Mouse (Mus musculus): ENCODE measurements around the gene Gm3646.

Gm3646 gene

GRCm38 (mm10) chr1:39779111-39779980 lies 25.8 kb downstream of the Gm3646 start:
- no peak for DNase-seq (ENCODE audit: low spot score in 2 of 2)

- no peak for DNase-seq (ENCODE audit: low spot score in 2 of 2)
Measured at GRCm38 (mm10) chr1:39773991-39774729, 31.0 kb downstream of the Gm3646 start.

- peak in 1 of 2 experiments; percentile 15 for DNase-seq (ENCODE audit: low spot score in 2 of 2)
Measured at GRCm38 (mm10) chr1:39773551-39773950, 31.6 kb downstream of the Gm3646 start.

DNA sequence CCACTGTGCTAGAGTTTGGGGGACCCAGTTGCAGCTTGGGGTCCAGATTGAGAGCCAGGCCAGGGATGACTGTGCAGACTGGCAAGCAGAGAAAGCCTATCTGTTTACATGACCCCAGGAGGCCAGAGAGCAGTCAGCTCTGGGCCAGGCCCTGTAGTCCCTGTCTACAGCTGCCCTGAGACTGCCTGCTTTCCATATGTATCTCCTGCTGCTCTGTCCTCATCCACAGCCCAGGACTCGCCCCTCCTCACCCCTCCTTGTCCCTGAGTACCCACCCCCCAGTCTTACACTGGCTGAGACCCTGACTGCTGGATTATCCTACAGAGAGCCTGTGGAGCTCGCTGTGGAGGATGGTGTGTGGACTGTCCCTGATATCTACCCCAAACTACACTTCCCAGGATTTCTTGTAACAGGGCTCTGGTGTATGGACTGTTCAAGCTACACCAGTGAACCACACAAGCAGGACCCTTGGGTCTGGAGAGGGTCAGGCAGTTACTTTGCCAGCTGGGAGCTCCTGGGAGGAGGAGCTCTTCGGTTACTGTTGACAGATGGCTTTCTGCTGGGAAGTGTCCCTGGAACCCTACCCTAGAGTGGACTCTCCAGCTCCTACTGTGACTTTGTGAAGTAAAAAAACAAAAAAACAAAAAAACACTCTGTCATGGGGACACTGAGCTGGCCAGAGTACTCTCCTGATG lies 32.6 kb downstream of the Gm3646 start:
- DNase-seq (ENCODE audit: low spot score in 2 of 2), result peak; percentile 44 to 60

DNA sequence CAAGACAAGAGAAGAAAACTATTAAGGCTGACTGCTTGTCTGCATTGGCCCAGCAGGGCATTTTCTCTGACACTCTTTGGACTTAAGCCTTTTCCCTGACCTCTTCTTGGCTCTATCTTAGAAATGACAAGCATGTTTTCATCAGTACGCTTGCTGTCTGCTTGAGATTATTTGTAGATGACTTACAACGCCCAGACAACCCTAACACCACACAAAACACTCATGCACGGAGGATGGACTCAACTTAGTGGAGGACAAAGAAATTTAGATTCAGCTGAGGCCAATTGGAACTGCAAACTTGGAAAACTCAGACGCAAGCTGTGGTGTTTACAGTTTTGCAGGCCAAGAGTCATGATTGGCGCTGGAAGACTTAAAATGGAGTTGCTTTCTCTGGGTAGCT lies 34.7 kb downstream of the Gm3646 start:
- peak in 1 of 2 experiments; percentile 41 for DNase-seq (ENCODE audit: low spot score in 2 of 2)

- DNase-seq (ENCODE audit: low spot score in 2 of 2), result no peak
Measured at GRCm38 (mm10) chr1:39768017-39768416, 37.1 kb downstream of the Gm3646 start.

- DNase-seq (ENCODE audit: low spot score in 2 of 2), result peak in 1 of 2 experiments; percentile 47
Measured at GRCm38 (mm10) chr1:39765854-39766493, 39.2 kb downstream of the Gm3646 start.

DNA sequence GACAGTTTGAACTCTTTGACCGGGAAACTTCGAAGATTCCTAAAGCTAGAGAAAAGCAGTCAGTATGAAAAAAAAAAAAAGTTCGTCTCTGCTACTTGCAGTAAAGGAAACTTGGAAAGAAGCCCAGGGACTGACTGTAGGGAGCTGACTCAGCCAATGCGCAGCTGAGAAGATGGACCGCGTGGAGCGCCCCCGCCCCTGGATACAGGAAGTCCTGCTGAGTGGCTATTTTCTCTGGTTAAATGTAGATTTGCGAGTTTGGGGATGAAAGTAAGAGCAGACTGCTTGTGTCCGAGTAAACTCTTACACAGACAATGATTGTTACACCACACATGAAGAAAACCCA lies 43.1 kb downstream of the Gm3646 start:
- DNase-seq (ENCODE audit: low spot score in 2 of 2), result peak; percentile 89 to 90

DNA sequence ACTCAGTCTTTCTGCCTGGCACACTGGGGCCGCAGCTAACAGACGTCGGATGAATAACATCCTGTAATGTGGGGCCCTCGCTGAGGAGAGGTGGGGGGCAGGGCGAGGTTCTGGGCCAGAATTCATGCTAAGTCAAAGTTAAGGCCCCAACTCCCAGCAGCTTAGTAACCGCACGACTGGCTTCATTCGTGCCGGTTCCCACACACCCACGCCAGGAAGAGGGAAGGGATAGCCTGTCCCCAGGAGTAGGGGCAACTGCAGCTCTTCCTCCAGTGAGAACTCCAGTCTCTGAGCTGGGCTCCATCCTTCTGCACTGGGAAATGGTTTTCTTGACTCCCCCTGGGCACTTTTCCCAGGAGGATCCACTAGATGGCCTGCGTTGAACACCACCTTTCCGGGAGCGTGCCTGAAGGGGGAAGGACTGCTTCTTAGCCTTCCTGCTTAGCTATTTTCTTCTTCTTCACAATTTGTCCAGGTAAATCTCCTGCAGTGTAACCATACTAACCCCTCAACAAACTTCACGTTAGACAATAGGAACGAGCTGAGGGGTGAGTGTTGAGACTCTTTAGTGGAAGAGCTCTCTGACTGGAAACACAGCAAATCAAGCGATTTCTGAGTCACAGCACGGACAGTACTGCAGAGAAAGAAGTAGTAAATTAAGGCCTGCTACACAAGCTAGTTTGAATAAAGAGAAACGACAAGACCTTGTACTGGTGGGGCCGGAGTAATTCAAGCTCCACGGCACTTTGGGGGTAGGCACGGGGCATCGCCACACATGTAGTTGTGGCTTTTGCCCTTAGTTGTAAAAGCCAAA lies 43.7 kb downstream of the Gm3646 start:
- peak; percentile 74 to 75 for DNase-seq (ENCODE audit: low spot score in 2 of 2)

GRCm38 (mm10) chr1:39760181-39760715 lies 44.9 kb downstream of the Gm3646 start:
- no peak for DNase-seq (ENCODE audit: low spot score in 2 of 2)

DNA sequence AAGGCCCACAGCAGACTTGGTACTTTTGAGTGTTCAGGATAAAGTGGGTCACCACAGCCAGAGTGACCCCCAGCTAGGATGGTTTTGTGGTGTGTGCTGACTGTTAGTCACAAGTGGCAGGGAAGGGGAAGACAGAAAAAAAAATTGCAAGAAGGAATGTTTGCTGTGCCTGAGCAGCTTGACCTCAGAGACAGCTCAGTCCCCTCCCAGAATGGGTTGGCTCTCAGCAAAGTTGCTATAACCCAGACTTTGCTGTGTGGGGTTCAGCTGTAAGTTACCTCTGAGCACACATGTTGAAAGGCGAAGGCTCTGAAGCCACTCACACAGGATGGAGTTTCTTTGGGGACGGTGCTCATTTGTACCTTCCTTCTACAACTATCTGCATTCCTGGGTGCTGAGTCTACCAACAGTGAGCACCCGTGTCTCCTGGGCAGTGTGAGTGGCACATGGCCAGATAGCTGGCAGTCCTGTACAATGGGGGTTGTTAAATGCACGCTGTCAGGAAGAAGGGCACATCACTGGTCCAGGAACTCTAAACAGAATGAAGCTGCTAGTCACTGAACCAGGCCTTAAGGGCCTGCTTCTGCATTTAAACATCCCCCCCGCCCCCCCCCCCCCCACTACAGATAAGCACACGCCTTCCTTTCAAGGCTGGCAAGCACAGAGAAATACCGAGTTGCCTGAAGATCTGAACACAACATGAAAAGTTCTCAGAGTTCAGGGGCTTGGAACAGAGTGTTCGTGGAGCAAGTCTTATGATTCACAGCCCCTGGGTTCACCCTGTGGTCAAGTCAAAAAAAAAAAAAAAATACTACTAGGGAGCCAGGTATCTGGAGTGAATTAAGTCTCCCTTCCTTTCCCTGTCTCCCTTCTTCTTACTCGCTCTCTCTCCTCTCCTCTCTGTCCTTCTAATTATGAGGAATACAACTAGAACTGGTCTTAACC lies 45.6 kb downstream of the Gm3646 start:
- peak in 1 of 2 experiments; percentile 33 for DNase-seq (ENCODE audit: low spot score in 2 of 2)

GRCm38 (mm10) chr1:39758244-39758643 lies 46.9 kb downstream of the Gm3646 start:
- peak; percentile 77 to 78 for DNase-seq (ENCODE audit: low spot score in 2 of 2)

DNA sequence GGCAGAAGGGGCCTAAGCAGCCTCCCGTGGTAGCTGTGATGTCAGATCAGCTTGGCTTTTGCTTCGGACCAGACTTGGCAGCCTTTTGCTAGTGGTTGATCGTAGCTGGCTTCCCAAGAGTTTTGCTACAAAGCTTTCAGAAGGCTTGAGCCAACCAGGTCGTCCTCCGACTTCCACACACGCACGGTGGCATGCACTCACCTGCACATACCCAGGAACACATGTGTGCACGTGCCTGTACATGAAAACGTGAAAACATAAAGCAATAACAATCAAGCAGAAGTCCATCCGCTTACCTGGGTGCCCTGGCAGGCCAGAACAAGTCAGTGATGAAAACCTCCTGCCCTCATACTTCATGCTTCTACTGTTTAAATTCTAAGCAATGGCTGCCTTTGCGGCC lies 48.2 kb downstream of the Gm3646 start:
- DNase-seq (ENCODE audit: low spot score in 2 of 2), result peak in 1 of 2 experiments; percentile 27

GRCm38 (mm10) chr1:39754224-39754957 lies 50.7 kb downstream of the Gm3646 start:
- peak; percentile 66 to 68 for DNase-seq (ENCODE audit: low spot score in 2 of 2)

Measured in heart, adult 9 months (tissue).